Mouse (Mus musculus) central nervous system, embryonic 14 days (tissue): Measurements from ENCODE around the gene Gm20708. TPM values are rescaled to one million over a fixed set of nuclear protein-coding genes. Genes with fewer than 3 reads are reported as not detected.

Experiments used
- polyA plus RNA-seq: library from polyadenylated mRNA; depleted of rRNA; stranded (reverse); fragments of >200 nt; gene quantifications from 2 replicates; pipeline ENCODE4 v1.2.3, GENCODE M21; 2012; rRNA removed

The Gm20708 gene
- 0.59 and 0.80 TPM in 2 replicates for polyA plus RNA-seq

DNA sequence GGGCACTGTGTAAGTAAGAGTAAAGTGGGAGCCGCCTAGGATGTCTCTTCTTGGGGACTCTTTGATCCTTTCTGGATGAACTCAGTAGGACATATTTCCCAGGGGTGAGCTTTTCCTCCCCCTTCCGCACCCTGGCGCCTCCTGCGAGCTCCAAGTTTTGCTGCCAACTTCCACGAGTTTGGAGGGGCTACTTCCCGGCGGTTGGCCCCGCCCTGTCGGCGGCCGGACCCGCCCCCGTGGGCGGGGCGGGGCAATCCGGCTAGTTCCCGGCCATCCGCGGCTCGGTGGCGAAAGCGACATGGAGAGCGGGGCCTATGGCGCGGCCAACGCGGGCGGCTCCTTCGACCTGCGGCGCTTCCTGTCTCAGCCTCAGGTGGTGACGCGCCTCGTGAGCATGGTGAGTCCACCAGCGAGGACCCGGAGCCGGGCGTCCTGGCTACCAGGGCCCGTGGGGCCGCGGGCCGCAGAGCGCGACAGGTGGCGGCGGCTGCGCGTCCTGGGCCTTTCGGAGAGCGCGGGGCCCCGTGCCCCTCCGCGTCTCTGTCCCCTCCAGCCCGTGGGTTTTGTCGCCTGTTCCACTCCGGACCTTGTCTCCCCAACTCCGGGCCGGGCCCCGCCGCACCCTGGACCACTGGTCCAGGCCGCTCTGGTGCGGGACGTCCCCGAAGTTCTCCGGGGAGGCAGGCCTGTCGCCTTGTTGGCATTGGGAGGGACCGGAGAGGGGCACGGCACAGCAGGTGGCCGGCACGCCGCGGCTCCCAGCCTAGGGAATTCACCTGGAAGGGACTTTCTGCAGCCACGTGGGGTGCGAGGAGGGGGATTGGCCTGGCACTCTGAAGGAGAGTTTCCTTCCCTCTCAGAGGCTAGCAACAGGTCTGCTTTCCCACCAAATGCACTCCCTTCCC lies at the start of gene Gm20708, which contains the start of gene Syngr2:
Gm20708 (plus strand) TSS at position 262 of the 905 bp plus-strand sequence.
Syngr2 (plus strand) TSS at position 262 of the 905 bp plus-strand sequence.

GRCm38 (mm10) chr11:117781993-117782704 lies 27.3 kb upstream of the Gm20708 start, which contains the start of the genes Tmc8 and Tmc6:
Gene Tmc8 (plus strand): TSS chr11:117782076.
Gene Tmc6 (minus strand): TSS chr11:117782198.

DNA sequence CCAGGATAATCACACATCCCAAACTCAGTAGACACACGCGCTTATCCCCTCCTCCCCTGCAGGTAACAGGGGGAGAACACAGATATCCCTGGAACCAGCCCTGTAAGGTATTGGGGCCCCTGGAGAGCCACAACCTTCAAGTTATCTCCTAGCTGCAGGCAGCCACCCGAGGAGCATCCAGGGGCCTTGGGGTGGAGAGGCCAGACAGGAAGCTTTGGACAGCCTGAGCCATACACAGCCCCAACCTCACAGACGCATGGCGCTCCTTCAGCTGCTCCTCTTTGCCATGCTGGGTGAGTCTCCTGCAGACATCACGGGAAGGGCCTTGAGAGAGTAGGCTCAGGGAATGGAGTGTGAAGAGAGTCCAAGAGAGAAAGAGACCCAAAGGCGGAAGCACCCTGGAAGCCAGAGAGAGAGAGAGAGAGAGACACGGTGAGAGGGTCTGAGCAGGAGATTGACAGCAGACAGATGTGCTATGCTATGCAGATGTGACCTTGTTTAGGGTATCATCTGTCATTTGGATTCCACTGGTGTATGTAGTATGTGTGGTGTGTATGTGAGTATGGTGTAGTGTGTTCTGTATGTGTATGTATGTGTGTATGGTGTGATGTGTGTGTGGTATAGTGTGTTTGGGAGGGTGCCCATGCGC lies 11.8 kb upstream of the Gm20708 start, which contains the start of gene 6030468B19Rik:
6030468B19Rik (plus strand) TSS at position 150 of the 649 bp plus-strand sequence.

DNA sequence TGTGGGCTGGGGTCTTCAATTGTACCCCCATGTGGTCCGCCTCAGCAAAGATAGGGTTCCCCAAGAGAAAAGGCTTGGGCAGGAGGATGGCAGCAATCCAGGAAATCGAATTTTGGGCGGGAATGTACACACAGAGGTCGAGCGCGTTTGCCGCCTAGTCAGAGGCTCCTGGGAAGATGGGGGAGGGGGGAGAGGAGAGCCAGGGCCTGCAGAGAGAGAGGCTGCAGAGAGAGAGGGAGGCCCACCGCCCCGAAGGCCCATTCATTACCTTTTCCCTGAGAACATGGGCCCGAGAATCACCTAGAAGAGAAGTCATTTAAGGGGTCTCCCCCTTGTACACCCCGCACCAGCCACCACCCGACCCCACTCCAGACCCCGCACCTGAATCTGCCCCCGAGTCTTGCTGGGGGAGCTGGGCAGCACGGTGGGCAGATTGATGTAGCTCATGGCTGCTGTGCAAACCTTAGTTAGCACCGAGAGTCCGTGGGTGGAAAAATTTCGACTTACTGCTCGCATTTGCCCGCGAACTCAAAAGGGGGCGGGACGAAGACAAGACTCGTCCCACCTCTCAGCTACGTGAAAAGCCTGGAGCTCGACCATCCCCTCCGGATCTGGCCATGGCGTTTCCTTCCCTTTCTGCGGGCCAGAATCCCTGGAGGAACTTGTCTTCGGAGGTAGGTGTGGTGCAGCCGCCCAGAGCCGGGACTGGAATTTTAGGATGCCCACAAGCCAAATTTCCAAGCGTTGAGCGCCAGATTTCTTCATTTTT lies 16.0 kb downstream of the Gm20708 start, which contains the start of the genes Afmid and Tk1:
Afmid (plus strand) TSS at position 592 of the 769 bp plus-strand sequence.
Tk1 (minus strand) TSS at position 760 of the 769 bp plus-strand sequence.

GRCm38 (mm10) chr11:117848985-117849671 lies 39.7 kb downstream of the Gm20708 start, which contains the start of gene Birc5:
Gene Birc5 (plus strand): TSS chr11:117849251.

GRCm38 (mm10) chr11:117860601-117861000 lies 51.1 kb downstream of the Gm20708 start, which contains the start of gene Tmem235:
Gene Tmem235 (plus strand): TSS chr11:117860752.

DNA sequence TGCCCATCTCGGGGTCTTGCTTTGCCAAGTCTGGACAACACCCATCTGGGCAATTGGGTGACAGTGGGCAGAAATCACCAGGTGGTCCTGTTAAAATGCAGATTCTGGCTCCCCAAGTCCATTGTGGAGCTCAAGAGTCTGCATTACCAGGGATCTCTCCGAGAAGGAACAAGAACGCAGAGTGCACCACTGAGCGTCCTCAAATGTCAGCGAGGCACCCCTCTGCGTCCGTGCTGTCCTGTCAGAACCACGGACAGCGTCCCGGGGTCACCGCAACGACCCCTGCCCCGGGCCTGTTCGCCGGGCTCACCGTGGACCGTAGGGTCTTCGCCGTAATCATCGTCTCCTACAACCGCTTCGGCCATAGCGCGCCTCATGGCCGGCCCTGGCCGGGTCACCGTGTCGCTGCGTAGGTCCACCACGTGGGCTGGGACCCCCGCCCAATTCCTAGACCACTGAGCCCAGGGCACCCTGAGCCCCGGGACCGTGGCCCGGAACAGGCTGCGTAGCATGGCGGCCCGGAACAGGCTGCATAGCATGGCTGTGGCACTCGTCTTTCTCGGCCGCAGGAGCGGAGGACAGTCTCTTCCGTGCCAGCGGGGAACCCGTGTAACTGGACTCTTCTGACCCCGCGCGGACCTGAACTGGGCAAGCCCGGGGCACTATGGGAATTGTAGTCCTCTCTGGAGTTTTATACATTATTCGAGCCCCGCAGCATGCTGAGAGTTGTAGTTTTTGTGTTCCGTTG lies 63.6 kb downstream of the Gm20708 start, which contains the start of gene Tha1:
Tha1 (minus strand) TSS at position 621 of the 748 bp plus-strand sequence.

Other genes with a start within 250 kb of the Gm20708 start
- gene Tnrc6c, start 155.4 kb upstream of the Gm20708 start, polyA plus RNA-seq = 57.5 and 59.9 TPM in 2 replicates
- gene Tmc8, start 27.6 kb upstream of the Gm20708 start, polyA plus RNA-seq = 1.1 and 1.3 TPM in 2 replicates
- gene Tmc6, start 27.5 kb upstream of the Gm20708 start, polyA plus RNA-seq = 3.7 and 8.9 TPM in 2 replicates
- gene 6030468B19Rik, start 12.0 kb upstream of the Gm20708 start, polyA plus RNA-seq = 0.06 TPM in 1 of 2 replicates, not detected in the other
- gene Syngr2, start within 50 bp of the Gm20708 start, polyA plus RNA-seq = 13.0 and 17.1 TPM in 2 replicates
- 6.5 TPM in 2 replicates for gene Afmid, start 16.3 kb downstream of the Gm20708 start, polyA plus RNA-seq
- 64.3 and 72.1 TPM in 2 replicates for gene Tk1, start 16.4 kb downstream of the Gm20708 start, polyA plus RNA-seq
- 57.6 and 63.0 TPM in 2 replicates for gene Birc5, start 39.6 kb downstream of the Gm20708 start, polyA plus RNA-seq
- 0.06 and 0.07 TPM in 2 replicates for gene Tmem235, start 51.1 kb downstream of the Gm20708 start, polyA plus RNA-seq
- 5.1 and 6.0 TPM in 2 replicates for gene Tha1, start 63.8 kb downstream of the Gm20708 start, polyA plus RNA-seq
- gene Socs3, start 160.4 kb downstream of the Gm20708 start, polyA plus RNA-seq = 12.4 and 12.7 TPM in 2 replicates
- 45.9 and 46.2 TPM in 2 replicates for gene Pgs1, start 176.6 kb downstream of the Gm20708 start, polyA plus RNA-seq